Mouse (Mus musculus): ENCODE measurements around the gene Cul1. TPM values are rescaled to one million over a fixed set of nuclear protein-coding genes. Genes with fewer than 3 reads are reported as not detected.
A peak's percentile ranks its signal among the peaks of the same experiment; 100 is the strongest.
"Not testable (repeated sequence)": the region's sequence is repeated elsewhere in the genome, so short reads cannot be mapped to it uniquely, and the experiment has no call there.

Gene Cul1
- 10 to 100 TPM; 57.2 to 57.4 TPM for total RNA-seq (2021)
- long read RNA-seq, experiment 1, transcript Cul1-201 (22 exons, 3,161 nt): major isoform, 33 of 47 reads
- long read RNA-seq, experiment 1, partial matches to known transcripts: 6 of 47 reads
- long read RNA-seq, experiment 1, other reads (novel, unspliced or antisense): 8 of 47 reads
- long read RNA-seq, experiment 2, transcript Cul1-201 (22 exons, 3,161 nt): major isoform, 80 of 94 reads
- long read RNA-seq, experiment 2, partial matches to known transcripts: 5 of 94 reads
- long read RNA-seq, experiment 2, other reads (novel, unspliced or antisense): 8 of 94 reads

DNA sequence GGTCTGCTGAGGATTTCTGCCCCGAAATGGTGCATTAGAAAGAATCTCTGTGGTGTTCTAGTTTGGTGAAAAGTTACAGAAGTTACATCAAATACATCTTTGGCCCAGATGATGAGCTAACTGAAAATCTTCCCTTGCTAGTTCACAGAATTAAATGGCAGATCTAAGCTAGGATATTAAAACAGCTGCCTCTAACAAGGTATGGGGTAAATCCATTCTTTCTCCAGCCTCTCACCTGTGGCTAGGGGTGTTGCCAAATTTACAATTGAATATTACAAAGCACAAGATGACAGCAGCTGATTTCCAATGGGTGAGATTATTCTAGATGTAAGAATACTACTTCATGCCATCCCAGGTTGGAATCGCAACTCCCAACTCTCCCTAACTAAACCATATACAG is at the start of gene Cul1:
Gene Cul1, plus strand, starts transcription at position 301 of the 400 bp plus-strand sequence.
- DNase-seq: no peak

DNA sequence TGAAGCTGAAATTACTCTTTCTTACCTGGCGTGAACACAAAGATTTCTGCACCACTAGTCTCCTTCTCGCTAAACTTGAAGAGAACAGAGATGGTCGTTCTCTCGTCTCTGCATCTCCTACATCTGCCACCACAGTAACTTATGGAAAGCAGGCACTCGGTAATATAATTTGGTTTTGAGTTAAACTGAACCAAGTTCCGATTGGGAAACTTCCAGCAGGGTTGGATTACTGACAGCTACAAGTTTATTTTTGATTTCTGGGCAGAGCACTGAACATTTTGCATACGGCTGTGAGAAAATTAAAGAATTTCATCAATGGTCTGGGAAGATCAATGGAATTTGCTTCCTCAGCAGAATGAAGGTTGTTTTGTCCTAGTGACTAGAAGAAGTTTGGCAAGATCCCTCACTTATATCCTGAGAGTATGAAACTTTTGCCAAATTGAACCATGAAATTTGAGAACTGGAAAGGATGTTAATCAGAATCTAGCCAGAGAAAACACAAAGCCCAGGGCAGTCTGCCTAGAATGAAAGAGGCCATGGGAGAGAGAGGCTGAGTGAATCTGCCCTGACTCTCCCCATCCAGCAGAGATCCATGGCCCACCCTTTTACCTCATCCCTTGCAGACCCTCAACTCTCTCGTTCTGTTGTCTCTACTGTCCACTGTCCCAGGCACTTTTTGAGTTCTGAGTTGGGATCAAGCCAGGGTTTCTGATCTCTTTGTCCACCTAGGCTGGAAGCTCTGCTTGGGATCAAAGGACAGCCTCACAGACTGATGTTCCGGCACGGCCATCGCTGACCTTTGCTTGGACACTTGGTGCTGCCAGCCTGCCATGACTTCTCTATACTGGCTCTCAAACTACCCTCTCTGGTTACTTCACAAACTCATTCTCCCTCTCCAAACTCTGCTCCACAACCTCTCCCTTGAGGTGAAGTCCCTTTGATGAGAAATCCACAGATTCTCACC is 48.5 kb upstream of the Cul1 start:
- no peak for DNase-seq

GRCm38 (mm10) chr6:47412886-47413606 is 40.2 kb upstream of the Cul1 start:
- DNase-seq: no peak

GRCm38 (mm10) chr6:47413656-47414055 is 39.5 kb upstream of the Cul1 start:
- DNase-seq: no peak

DNA sequence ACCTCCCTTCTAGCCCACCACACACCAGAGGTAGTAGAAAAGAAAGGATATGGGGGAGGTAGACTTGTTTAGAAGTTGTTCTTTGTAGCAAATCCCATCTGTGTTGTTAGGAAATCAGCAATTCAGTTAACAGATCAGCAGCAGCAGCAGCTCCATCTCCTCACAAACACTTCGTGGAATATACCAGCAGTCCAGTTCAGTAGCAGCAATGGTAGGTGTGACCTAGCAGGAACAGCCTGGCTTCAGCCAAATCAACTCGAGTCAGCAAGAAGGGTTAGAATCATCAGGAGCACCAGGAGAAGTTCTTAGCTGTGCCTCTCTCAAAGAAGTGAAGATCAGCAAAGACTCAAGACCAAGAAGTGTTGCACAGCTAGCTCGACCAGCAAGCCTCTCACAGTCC is 34.5 kb upstream of the Cul1 start:
- no peak for DNase-seq

DNA sequence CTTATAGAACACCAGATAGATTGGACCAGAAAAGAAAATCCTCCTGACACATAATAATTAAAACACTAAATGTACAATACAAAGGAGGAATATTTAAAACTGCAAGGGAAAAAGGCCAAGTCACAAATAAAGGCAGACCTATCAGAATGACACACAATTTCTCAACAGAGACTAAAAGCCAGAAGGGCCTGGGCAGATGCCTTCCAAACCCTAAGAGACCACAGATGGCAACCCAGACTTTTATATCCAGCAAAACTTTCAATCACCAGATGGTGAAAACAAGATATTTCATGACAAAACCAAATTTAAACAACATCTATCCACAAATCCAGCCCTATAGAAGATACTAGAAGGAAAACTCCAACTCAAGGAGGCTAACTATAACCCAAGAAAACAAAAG is 33.0 kb upstream of the Cul1 start:
- DNase-seq: no peak

DNA sequence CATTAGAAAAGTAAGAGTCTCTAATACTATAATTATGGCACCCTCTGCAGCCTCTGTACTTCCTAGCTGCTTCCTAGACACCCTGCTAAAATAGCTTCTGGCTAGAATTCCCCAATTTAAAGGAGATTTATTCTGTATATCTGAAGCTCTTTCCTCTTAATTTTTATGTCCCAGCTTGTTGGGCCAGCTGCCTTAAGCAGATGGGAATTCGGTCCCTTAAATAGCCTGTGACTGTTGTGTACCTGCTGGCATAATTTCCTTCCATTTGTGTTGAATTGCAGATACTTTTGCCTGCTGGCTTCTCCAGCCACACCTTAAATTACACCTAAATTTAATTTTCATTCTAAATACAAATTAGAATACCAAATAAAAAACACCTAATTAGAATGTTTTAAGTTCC is 32.0 kb upstream of the Cul1 start:
- DNase-seq: no peak

GRCm38 (mm10) chr6:47426136-47426535 is 27.1 kb upstream of the Cul1 start:
- DNase-seq: no peak

GRCm38 (mm10) chr6:47426556-47426955 is 26.6 kb upstream of the Cul1 start:
- DNase-seq: not testable (repeated sequence)

GRCm38 (mm10) chr6:47432795-47433194 is 20.4 kb upstream of the Cul1 start:
- DNase-seq: not testable (repeated sequence)

DNA sequence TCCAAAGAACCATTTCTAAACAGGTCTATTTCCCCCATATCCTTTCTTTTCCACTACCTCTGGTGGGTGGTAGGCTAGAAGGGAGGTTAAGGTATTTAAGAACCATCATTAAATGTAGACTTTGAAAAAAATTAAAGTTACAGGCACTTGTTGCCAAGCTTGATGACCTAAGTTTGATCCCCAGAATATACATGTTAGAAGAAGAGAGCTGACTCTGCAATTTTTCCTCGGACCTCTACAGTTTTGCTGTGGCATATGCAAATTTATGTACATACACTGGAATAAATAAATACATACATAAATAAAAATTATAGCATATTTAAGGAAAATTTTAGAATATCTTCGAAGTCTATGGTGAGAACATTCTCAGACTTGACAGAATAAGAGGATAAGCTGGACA is 13.1 kb upstream of the Cul1 start:
- DNase-seq: no peak

DNA sequence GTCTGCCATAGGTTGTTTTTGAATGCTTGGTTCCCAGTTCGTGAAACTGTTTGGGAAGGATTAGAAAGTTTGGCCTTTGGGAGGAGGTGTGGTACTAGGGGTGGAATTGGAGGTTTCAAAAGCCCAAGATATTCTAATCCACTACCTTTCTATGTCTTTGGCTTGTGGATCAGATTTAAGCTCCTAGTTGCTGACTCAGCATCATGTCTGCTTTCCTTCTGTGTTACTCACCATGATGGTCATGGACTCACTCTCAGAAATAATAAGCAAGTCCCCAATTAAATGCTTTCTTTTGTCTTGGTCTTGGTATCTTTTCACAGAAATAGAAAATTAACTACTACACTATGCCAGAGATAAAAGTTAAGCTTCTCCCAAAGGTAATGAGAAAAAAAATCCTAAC is 5.5 kb upstream of the Cul1 start:
- no peak for DNase-seq

DNA sequence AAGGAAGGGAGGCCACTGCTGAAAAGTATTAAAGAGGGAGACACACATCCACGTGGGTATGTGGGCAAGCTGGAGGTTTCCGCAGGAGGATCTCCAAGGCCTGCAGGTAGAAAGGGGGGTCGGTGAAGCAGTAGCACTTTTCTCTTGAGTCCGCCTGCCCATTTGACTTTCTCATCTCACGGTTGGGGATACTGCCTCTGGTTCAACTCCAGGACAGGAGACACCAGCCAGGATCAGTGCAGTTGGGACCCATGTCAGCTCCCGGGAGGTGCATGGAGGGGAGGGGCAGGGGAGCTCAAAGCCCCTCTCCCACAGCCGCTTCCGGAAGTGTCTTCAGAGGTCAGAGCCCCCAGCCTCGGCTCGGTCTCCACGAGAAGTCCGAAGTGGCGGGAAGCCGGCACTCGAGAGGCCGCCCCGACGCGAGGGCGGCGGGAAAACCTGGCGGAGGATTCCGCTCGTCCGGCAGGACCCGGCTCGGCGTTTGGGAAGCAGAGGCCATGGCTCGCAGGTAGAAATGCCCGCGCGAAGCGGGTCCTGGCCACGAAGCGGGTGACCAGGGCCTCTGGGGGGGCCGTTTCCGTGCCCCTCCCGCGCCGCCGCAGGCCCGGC is 428 bp downstream of the Cul1 start:
- no peak for DNase-seq

DNA sequence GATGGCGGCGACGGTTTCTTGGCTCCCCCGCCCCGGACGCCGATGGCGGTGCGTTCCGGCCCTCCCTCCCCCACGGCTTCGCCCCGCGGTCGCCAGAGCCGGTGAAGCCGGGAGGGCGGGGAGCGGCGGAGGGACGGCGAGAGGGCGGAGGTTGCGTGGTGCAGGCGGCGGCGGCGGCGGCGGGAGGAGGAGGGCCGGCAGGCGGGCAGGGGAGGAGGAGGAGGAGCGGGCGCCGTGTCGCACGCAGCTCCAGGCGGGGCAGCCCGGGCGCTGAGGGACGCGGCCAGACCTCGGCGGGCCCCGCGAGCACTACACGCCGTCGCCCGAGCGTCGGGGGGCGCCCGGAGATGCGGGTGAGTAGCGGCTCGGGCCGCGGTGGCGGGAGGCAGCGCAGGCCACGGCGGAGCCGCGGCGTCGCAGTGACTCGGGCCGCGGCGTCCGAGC is 955 bp downstream of the Cul1 start:
- DNase-seq: peak; percentile 87

- DNase-seq: peak; percentile 61
Measured at GRCm38 (mm10) chr6:47454575-47455571, 1.7 kb downstream of the Cul1 start.

DNA sequence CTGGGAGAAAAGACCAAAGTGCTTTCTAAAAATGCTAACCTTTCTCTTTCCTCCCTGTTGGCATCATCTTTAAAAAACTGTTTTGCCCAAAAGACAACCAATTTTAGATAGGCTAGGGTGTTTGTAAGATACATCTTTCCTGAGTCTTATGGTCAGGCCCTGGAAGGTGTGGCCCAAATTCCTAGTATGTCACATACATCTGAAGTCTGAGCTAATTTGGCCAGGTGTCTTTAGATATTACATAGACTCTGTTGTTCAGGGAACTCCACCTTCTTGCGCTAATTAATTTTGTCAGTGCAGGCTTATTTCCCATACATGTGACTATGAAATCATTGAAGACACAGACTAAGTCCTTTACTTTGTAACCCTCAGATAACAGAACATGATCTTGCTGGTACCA is 2.6 kb downstream of the Cul1 start:
- DNase-seq: no peak

GRCm38 (mm10) chr6:47456853-47457252 is 3.7 kb downstream of the Cul1 start:
- no peak for DNase-seq

DNA sequence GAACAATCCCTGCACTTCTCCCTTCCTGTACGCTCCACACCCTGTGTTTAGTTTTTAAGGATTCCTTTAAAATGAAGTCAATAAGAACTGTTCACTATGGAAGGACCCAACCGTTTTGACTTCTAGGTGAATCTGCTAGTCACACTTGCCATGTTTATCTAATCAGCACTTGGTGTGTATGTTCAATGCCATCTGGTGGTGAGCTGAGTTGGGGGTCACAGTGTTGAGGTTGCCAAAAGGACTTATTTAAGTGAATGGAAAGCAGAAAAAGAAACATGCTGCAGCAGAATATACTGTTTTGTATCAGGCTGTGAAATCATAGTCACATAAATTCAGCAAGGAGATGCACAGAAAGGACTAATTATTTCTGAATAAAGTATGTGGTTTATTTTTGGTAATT is 12.2 kb downstream of the Cul1 start:
- no peak for DNase-seq

DNA sequence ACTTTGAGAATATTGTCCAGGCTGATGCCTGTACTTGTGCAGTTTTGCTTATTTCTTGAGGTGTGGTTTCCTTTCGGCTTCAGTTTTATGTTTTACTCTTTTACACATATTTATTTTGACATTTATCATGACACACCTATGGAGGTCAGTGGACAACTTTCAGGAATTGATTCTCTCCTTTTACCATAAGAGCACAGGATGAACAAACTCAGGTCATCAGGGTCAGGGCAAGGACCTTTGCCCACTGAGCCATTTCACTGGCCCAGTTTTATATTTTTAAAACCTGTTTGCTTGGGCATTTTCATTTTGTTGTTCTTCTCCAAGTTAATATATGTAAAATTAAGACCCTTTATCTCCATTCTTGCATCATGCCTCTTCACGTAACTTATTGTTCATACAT is 13.3 kb downstream of the Cul1 start:
- no peak for DNase-seq

- DNase-seq: no peak
Measured at GRCm38 (mm10) chr6:47467058-47467457, 13.9 kb downstream of the Cul1 start.

DNA sequence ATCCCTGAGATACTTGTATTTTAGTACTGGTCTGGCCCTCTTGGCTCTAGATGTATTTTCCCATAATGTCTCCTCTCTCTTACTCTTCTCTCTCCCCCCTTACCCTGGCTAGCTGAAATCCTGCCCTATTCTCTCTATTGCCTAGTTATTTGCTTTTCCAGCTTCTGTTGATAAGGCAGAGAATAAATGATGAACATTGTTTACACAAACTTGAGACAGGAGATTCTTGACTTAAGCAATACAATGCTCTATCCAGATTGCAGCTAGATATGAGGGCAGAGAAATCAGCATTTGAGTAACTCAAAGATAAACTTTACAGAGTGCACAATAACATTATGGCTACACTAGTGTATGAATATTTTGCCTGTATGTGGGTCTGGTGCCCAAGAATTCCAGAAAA is 16.6 kb downstream of the Cul1 start:
- no peak for DNase-seq
